In the genomic region with DNA sequence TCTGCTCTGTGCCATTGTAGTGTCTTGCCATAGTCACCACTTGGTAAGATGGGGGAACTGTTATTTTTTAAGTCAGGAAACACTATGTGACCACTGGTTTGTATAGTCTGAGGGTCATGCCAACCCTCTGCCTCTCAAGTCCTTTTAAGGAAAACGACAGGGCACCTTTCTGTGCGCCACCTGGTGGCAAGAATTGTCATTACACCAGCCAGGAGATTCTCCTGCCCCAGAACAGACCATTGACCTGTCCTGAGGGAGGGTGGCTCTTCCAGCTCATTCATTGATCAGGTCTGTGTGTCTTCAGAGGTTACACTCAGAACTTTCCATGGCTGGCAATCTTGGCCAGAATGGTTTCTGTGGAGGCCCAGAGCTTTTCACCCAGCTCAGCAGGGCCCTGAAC, we compare ENCODE assay signal across 7 mouse cellular contexts.
A peak's percentile ranks its signal among the peaks of the same experiment; 100 is the strongest.
DNase-seq lines count a peak whose midpoint lies in the region.

No protein-coding gene starts in this region.

- DNase-seq in A20 (ENCODE audit: low read depth, low spot score) (peak; percentile 54), ES-CJ7 (ENCODE audit: low read depth, low spot score) (peak; percentile 72)
- DNase-seq in cerebellum, adult 8-10 months = peak; percentile 25
- peak; percentile 43 for DNase-seq in gastrocnemius, adult 18-20 months (ENCODE audit: low spot score)
- peak; percentile 86 to 89 for DNase-seq in kidney, postnatal 4 days
- DNase-seq in lung, postnatal 25 days (ENCODE audit: low spot score) = peak; percentile 59
- peak; percentile 56 to 77 for DNase-seq in spleen, postnatal 10 days (ENCODE audit: low spot score in 2 of 2)

Comparison
In these comparisons a context has a peak if more than half of its experiments do, and no peak if none do; other contexts are left out.
1. Peak in every context shown above with its lines: DNase-seq.
2. DNase-seq: peak in every context shown above with its lines; median percentile 88 in kidney, postnatal 4 days; 72 in ES-CJ7; 66 in spleen, postnatal 10 days; 59 in lung, postnatal 25 days; 54 in A20; 43 in gastrocnemius, adult 18-20 months; 25 in cerebellum, adult 8-10 months.